Mouse (Mus musculus): ENCODE results near the gene Ubxn10. TPM values are rescaled to one million over a fixed set of nuclear protein-coding genes. Genes with fewer than 3 reads are reported as not detected.

The Ubxn10 gene
- polyA plus RNA-seq, 1 experiment: not detected

DNA sequence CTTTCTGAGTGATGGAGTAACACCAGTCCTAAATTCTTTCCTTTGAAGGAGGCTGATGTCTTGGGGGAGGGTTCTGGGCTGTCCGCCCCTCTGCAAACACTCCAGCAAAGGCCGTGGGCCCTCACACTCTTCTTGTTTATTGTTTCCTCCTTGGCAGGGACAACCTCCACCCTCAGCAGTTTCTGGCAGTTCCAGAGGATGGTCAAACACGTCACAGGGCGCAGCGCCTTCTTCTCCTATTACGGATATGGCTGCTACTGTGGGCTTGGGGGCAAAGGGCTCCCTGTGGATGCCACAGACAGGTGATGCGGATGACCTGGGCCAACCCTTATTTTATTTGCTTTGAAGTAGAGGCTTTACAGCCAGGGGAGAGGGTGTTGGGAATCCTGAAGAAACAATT lies 2.9 kb downstream of the Ubxn10 start:
- no peak overlapping the region for H3K4me3 ChIP-seq (ENCODE audit: insufficient read depth, poor library complexity, severe bottlenecking)
- peaks cover 40% of the 10 kb centered on the region for H3K27me3 ChIP-seq (ENCODE audit: control insufficient read depth, insufficient read depth, insufficient read length)
- H3K79me3 ChIP-seq (ENCODE audit: low read depth): no peaks in the 10 kb centered on the region
- no peaks in the 10 kb centered on the region for H3K79me2 ChIP-seq (ENCODE audit: control insufficient read depth, insufficient read depth)
- H3ac ChIP-seq (ENCODE audit: control insufficient read depth, insufficient read length, low read depth): no peak overlapping the region
- no peak for TF ChIP-seq MYOG (IDR thresholded peaks at IDR 0.05; ENCODE audit: control insufficient read depth, extremely low read depth, insufficient read length)
- no peaks in the 10 kb centered on the region for H3K36me3 ChIP-seq (ENCODE audit: control insufficient read depth, insufficient read depth)

DNA sequence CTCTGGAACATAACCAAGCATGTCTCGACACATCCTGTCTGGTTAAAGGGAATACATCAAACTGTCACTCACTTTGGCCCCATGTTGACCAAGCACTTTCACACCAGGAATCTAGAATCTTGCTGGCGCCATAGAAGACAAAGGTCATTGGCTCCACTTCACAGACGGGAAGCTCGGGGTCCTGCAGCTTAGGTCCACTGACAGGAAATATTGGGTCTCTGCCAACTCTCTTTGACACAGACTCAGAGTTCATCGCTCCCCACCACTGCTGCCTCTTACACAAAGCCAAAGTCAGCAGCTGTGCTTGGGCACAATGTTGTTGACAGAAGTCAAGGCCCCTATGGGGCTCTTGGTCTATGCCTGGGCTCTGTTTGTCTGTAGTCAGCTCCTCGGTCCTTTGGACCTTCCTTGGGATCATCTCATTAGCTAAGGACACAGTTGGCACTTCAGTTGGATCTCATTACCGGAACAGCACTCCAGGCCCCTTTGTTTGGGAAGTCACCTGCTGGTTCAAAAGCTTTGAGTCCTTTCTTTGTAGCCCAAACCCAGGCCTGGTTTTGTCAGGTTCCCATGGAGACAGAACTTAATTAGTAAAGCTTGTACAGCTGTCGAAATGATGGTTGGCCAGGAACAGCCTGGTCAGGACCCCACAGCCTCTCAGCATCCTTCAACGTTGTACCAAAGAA lies 7.8 kb downstream of the Ubxn10 start:
- TF ChIP-seq MAX (IDR thresholded peaks at IDR 0.05) (no peak), CTCF (IDR thresholded peaks at IDR 0.05; ENCODE audit: control insufficient read depth, insufficient read depth, insufficient read length) (no peak), CEBPB (IDR thresholded peaks at IDR 0.05; ENCODE audit: low read depth) (no peak)
- H3K79me2 ChIP-seq (ENCODE audit: control insufficient read depth, insufficient read depth): no peaks in the 10 kb centered on the region
- H3K4me3 ChIP-seq (ENCODE audit: insufficient read depth, poor library complexity, severe bottlenecking): no peak overlapping the region
- no peak overlapping the region for H3ac ChIP-seq (ENCODE audit: control insufficient read depth, insufficient read length, low read depth)
- H3K79me3 ChIP-seq (ENCODE audit: low read depth): no peaks in the 10 kb centered on the region
- no peaks in the 10 kb centered on the region for H3K36me3 ChIP-seq (ENCODE audit: control insufficient read depth, insufficient read depth)
- H3K27me3 ChIP-seq (ENCODE audit: control insufficient read depth, insufficient read depth, insufficient read length): peaks cover 29% of the 10 kb centered on the region

DNA sequence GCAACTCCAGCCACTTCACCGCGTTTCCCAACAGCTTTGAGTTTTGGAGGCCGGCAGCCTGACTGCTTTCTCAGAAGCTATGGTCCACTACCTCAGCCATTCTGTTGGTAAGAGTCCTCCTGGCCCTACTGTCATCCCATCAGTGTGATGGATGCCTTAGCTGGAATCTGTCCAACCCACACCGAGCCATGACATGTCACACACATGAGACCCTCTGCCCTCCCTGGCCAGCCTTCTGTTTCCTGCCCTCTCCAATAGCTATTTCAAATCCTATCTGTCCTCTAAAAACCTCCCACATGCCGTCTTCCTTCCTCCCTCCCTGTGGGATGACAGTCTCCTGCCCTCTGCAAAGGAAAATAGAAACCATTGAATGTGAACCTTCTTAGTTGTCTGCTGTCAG lies 11.2 kb downstream of the Ubxn10 start:
- TF ChIP-seq USF1 (IDR thresholded peaks at IDR 0.05; ENCODE audit: low read depth): no peak
- no peak for TF ChIP-seq CTCF (IDR thresholded peaks at IDR 0.05; ENCODE audit: control insufficient read depth, insufficient read depth, insufficient read length)
- TF ChIP-seq MYOG (IDR thresholded peaks at IDR 0.05; ENCODE audit: control insufficient read depth, extremely low read depth, insufficient read length): no peak
- no peak for TF ChIP-seq FOSL1 (IDR thresholded peaks at IDR 0.05; ENCODE audit: insufficient read depth, low read length, poor library complexity, severe bottlenecking)
- no peak for TF ChIP-seq MAX (IDR thresholded peaks at IDR 0.05)
- TF ChIP-seq MYOD1 (IDR thresholded peaks at IDR 0.05; ENCODE audit: control insufficient read depth, insufficient read length, low read depth): no peak
- TF ChIP-seq CEBPB (IDR thresholded peaks at IDR 0.05; ENCODE audit: low read depth): no peak
- Histone ChIP-seq H3K79me2 (ENCODE audit: control insufficient read depth, insufficient read depth) (no peaks in the 10 kb centered on the region), H3ac (ENCODE audit: control insufficient read depth, insufficient read length, low read depth) (no peak overlapping the region), H3K36me3 (ENCODE audit: control insufficient read depth, insufficient read depth) (no peaks in the 10 kb centered on the region), H3K27me3 (ENCODE audit: control insufficient read depth, insufficient read depth, insufficient read length) (peaks cover 56% of the 10 kb centered on the region), H3K4me3 (ENCODE audit: insufficient read depth, poor library complexity, severe bottlenecking) (no peak overlapping the region), H3K79me3 (ENCODE audit: low read depth) (no peaks in the 10 kb centered on the region)

DNA sequence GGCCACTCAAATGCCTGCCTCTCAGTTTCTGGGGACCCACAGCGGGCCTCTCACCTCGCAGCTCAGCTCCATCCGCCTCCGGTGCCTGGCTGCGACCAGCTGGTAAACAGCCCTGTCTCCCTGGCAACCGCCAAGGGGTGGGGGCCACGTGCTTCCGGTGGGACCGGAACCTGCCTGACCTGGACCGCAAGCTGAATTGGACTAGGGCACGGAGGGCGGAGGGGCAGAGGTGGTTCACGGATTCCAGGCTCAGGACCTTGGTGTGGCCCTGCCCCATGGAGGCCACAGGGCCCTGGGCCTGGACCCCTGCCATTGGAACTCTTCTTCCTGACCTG lies 11.9 kb downstream of the Ubxn10 start:
- no peak overlapping the region for H3ac ChIP-seq (ENCODE audit: control insufficient read depth, insufficient read length, low read depth)
- TF ChIP-seq MAX (IDR thresholded peaks at IDR 0.05) (no peak), MYOD1 (IDR thresholded peaks at IDR 0.05; ENCODE audit: control insufficient read depth, insufficient read length, low read depth) (no peak)
- peaks cover 63% of the 10 kb centered on the region for H3K27me3 ChIP-seq (ENCODE audit: control insufficient read depth, insufficient read depth, insufficient read length)
- H3K36me3 ChIP-seq (ENCODE audit: control insufficient read depth, insufficient read depth): no peaks in the 10 kb centered on the region
- no peaks in the 10 kb centered on the region for H3K79me2 ChIP-seq (ENCODE audit: control insufficient read depth, insufficient read depth)
- H3K79me3 ChIP-seq (ENCODE audit: low read depth): no peaks in the 10 kb centered on the region
- no peak overlapping the region for H3K4me3 ChIP-seq (ENCODE audit: insufficient read depth, poor library complexity, severe bottlenecking)

DNA sequence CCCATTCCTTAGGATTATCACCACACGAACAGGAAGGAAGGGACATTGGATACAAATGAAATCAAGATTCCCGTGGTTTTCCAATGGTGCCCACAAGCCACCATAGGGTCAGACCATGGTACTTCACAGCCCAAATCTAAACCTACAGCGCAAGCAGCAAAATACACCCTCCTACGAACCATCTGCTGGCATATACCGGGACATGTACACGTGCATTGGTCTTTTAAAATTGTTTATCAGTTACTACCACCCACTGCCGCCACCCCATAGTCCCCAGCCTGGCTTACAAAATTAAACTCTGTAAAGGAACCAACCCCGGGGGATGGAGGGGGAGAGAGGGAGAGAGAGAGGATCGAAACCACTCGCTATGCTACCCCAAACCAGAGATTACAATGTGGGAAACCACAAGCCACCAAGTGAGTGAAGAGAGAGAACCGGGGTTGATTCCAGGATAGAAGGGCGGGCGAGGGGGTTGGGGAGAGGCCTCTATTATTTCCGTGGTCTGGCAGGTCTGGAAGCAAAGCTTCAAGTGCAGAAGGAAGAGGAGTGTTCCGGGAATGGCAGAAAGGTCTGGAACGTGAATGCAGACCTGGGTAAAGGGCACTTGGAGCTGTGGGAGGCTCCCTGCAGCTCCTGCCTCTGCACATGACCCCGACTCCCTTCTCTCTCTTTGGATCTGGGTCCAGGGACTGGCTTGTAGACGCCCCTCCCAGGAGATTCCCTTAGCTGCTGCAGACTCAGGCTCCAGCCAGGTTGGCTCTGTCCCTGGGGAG lies 12.4 kb downstream of the Ubxn10 start, which contains the start of gene Pla2g2c:
Pla2g2c (plus strand) TSS at position 439 of the 773 bp plus-strand sequence.
- Histone ChIP-seq H3K36me3 (ENCODE audit: control insufficient read depth, insufficient read depth) (no peaks in the 10 kb centered on the region), H3K27me3 (ENCODE audit: control insufficient read depth, insufficient read depth, insufficient read length) (peaks cover 67% of the 10 kb centered on the region), H3K79me3 (ENCODE audit: low read depth) (no peaks in the 10 kb centered on the region), H3ac (ENCODE audit: control insufficient read depth, insufficient read length, low read depth) (no peak within 1 kb of the TSS), H3K4me3 (ENCODE audit: insufficient read depth, poor library complexity, severe bottlenecking) (no peak within 1 kb of the TSS), H3K79me2 (ENCODE audit: control insufficient read depth, insufficient read depth) (no peaks in the 10 kb centered on the region)
- TF ChIP-seq CTCF (IDR thresholded peaks at IDR 0.05; ENCODE audit: control insufficient read depth, insufficient read depth, insufficient read length): no peak
- TF ChIP-seq MYOG (IDR thresholded peaks at IDR 0.05; ENCODE audit: control insufficient read depth, extremely low read depth, insufficient read length): no peak
- no peak for TF ChIP-seq CEBPB (IDR thresholded peaks at IDR 0.05; ENCODE audit: low read depth)
- TF ChIP-seq USF1 (IDR thresholded peaks at IDR 0.05; ENCODE audit: low read depth): no peak
- no peak for TF ChIP-seq MYOD1 (IDR thresholded peaks at IDR 0.05; ENCODE audit: control insufficient read depth, insufficient read length, low read depth)
- TF ChIP-seq FOSL1 (IDR thresholded peaks at IDR 0.05; ENCODE audit: insufficient read depth, low read length, poor library complexity, severe bottlenecking): no peak
- TF ChIP-seq MAX (IDR thresholded peaks at IDR 0.05): no peak

DNA sequence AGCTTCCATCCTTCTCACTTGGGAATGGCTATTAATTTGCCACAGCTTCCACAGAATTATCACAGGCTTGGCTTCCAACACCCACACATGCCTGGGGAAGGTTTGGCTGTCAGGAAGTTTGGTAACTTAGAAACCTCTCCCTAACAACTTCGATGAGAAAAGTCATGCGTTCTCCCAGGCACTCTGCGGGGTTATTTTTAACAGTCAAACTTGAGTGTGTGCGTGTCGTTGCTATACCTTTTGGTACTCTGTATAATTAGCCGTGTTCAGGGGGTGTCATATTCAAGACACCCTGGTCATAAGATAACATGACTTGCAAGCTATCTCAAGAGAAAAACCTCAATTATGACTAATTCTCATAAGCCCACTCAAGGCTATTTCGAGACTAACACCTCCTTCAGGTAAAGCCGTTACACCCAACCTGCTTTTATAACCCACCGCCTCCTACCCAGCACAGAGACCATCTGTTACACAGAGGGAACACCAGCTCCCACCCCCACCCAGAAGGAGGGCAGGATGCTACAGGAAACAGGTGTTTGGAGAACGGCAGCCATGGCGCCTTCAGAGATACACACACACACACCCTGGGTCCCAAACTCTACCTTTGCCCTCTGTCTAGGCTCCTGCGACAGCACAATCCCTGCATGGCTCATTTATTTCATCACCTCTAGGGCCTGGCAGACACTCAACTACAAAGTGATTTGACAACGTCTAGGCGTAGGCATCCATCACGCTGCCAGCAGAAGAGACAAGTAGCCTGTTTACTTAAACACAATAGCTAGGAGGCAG lies 13.3 kb downstream of the Ubxn10 start:
- Histone ChIP-seq H3K36me3 (ENCODE audit: control insufficient read depth, insufficient read depth) (no peaks in the 10 kb centered on the region), H3K4me3 (ENCODE audit: insufficient read depth, poor library complexity, severe bottlenecking) (no peak overlapping the region), H3K79me2 (ENCODE audit: control insufficient read depth, insufficient read depth) (no peaks in the 10 kb centered on the region), H3K79me3 (ENCODE audit: low read depth) (no peaks in the 10 kb centered on the region), H3K27me3 (ENCODE audit: control insufficient read depth, insufficient read depth, insufficient read length) (peaks cover 70% of the 10 kb centered on the region), H3ac (ENCODE audit: control insufficient read depth, insufficient read length, low read depth) (no peak overlapping the region)
- TF ChIP-seq USF1 (IDR thresholded peaks at IDR 0.05; ENCODE audit: low read depth): no peak

Data from C2C12 (cell line).